Mouse (Mus musculus) inflammation-experienced regulatory T-cells (primary cell): ENCODE measurements around the gene Hoxa11. TPM values are rescaled to one million over a fixed set of nuclear protein-coding genes. Genes with fewer than 3 reads are reported as not detected.

Source experiments
- polyA plus RNA-seq, 2 experiments: library from polyadenylated mRNA; unstranded; fragments of 100-300 nt; shearing (Covaris generic); gene quantifications; one replicate each; pipeline ENCODE4 v1.2.1; 2017

The Hoxa11 gene
- polyA plus RNA-seq, result not detected

DNA sequence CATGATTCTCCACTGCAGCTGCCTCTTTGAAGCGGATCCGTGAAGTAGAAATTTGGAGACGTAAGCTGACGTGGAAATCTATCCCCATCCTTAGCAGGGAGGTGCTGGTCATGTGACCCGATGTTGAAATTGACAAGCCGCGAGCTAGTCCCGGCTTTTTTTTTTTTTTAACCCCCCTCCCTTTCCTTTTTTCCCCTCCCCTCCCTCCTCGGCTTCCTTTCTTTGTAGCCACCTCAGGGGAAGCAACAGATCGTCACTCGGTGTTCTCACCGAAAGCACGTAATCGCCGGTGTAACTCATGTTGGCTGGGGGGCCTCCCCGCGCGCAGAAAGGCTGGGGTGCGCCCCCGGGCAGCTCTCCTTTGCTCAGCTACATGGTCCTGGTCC is at the start of gene Hoxa11:
Gene Hoxa11 (minus strand): TSS at position 54 of the 386 bp plus-strand sequence.

DNA sequence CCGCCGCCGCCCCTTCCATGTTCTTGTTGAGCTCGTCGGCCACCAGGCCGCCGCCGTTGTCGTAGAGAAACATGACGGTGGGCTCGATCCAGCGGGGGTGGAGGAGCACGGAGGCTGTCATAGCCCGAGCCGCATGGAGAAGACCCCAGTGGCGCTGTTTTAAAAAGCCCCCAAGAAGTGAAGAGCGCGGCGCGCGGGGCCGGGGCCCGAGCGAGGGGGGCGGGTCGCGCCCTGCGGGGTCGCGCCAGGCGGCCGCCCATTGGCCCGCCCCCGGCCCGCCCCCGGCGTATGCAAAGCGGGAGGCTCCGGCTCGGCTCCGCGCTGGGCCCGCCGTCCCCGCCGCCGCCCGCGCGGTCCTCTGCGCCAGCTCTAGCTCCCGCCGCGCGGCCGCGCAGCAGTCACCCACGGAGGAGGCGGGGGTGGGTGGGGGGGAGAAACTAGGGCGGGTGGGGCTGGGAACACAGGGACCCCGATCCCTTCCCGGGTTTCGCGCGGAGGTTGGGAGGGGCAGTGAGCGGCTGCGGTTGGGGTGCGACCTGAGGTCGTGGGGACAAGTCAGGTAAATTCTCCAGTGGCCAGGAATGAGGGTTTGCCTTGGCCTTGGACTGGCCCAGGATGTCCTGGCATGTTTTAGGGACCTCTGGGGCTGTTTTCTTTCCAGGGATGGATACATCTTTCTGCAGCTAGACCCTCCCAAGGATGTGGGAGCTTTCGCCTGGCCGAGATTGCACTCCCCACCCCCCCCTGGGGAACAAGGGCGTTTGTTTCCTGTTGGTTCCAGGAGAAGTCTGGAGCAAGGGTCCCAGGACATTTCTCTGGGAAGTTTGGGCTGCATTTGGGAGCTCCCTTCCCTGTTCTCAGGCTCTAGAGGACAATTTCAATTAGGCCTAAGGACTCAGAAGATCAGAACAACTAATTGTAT is 15.3 kb upstream of the Hoxa11 start, which contains the start of gene Hoxa13:
Gene Hoxa13 (minus strand): TSS at position 227 of the 922 bp plus-strand sequence.

DNA sequence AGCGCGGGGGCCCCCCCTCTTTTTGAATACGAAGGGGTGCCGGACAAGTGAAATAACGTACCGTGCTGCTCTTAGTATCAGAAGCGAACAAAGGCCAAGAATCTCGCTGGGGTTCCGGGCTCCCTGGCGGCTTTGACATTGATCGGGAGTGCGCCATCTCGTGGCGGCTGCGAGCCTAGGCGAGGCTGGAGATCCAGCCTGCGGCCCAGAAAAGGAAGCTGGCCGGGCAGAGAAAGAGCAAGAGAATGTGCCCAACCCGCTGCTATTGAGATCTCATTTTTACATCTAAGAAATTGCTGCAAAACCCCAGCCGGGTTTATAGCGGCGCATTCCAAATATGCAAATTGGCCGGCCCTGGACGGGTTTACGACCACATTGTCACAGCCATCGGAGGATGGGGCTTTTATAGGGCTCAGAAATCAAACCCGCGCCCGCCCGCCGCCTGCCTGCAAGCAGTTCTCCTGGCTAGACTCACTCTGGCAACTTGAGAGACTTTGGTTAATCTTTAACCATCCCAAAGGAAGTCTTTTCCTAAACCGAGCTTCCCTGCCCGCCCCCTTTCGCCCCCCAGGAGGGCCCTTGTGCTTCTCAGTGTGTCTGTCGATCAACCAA is 5.1 kb downstream of the Hoxa11 start, which contains the start of gene Hoxa10:
Gene Hoxa10 (minus strand): TSS at position 466 of the 612 bp plus-strand sequence.

GRCm38 (mm10) chr6:52230516-52231165 is 15.0 kb downstream of the Hoxa11 start, which contains the start of gene Hoxa9:
Hoxa9 (minus strand) TSS chr6:52231089.

GRCm38 (mm10) chr6:52221337-52221992 is 24.1 kb downstream of the Hoxa11 start, which contains the start of gene Hoxa7:
Hoxa7 (minus strand) TSS chr6:52221854.

GRCm38 (mm10) chr6:52213119-52213986 is 32.3 kb downstream of the Hoxa11 start, which contains the start of the genes Hoxa3 and Gm28308:
Hoxa3 (minus strand) TSS chr6:52213336.
Gm28308 (minus strand) TSS chr6:52213339.

GRCm38 (mm10) chr6:52208072-52208867 is 37.3 kb downstream of the Hoxa11 start, which contains the start of gene Hoxa6:
Hoxa6 (minus strand) TSS chr6:52208722.

DNA sequence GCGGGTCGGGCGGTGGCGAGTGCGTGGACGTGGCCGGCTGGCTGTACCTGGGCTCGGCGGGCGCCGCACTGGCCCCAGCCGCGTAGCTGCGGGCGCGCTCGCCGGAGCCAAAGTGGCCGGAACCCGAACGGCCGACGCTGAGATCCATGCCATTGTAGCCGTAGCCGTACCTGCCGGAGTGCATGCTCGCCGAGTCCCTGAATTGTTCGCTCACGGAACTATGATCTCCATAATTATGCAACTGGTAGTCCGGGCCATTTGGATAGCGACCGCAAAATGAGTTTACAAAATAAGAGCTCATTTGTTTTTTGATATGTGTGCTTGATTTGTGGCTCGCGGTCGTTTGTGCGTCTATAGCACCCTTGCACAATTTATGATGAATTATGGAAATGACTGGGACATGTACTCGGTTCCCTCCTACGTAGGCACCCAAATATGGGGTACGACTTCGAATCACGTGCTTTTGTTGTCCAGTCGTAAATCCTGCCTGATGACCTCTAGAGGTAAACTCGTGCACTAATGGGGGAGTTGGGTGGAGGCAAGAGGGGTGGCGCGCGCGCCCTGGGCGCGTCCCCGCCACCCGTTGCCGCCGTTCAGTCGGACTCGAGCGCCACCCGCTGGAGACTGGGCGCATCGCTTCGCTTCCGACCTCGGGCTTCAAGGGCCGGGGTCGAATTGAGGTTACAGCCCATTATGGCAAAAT is 41.4 kb downstream of the Hoxa11 start, which contains the start of gene Hoxa5:
Gene Hoxa5 (minus strand): TSS at position 538 of the 703 bp plus-strand sequence.

Other genes starting within 250 kb of the Hoxa11 start
- 10 to 100 TPM; 24.9 to 25.9 TPM for gene Skap2, start 233.3 kb downstream of the Hoxa11 start, polyA plus RNA-seq
- not detected for gene Hoxa1, start 87.5 kb downstream of the Hoxa11 start, polyA plus RNA-seq
- gene Hoxa2, start 81.0 kb downstream of the Hoxa11 start, polyA plus RNA-seq, result under 1 TPM in 1 of 2 experiments, not detected in 1; 0.37 TPM
- under 1 TPM; 0.13 to 0.47 TPM for gene 5730596B20Rik, start 68.3 kb downstream of the Hoxa11 start, polyA plus RNA-seq
- gene Hoxa4, start 54.1 kb downstream of the Hoxa11 start, polyA plus RNA-seq, result not detected
- gene Hoxa5, start 41.2 kb downstream of the Hoxa11 start, polyA plus RNA-seq, result under 1 TPM in 1 of 2 experiments, not detected in 1; 0.39 TPM
- under 1 TPM in 1 of 2 experiments, not detected in 1; 0.98 TPM for gene Hoxa6, start 37.1 kb downstream of the Hoxa11 start, polyA plus RNA-seq
- under 1 TPM; 0.37 to 0.77 TPM for gene Hoxa3, start 32.5 kb downstream of the Hoxa11 start, polyA plus RNA-seq
- not detected for gene Gm28308, start 32.5 kb downstream of the Hoxa11 start, polyA plus RNA-seq
- gene Hoxa7, start 24.0 kb downstream of the Hoxa11 start, polyA plus RNA-seq, result 1 to 10 TPM; 1.5 to 4.1 TPM
- gene Hoxa9, start 14.7 kb downstream of the Hoxa11 start, polyA plus RNA-seq, result 1 to 10 TPM in 1 of 2 experiments, under 1 TPM in 1; 0.51 to 4.0 TPM
- under 1 TPM; 0.22 to 0.30 TPM for gene Hoxa10, start 5.0 kb downstream of the Hoxa11 start, polyA plus RNA-seq
- gene Hoxa13, start 15.1 kb upstream of the Hoxa11 start, polyA plus RNA-seq, result not detected
- under 1 TPM in 1 of 2 experiments, not detected in 1; 0.65 TPM for gene Evx1, start 67.7 kb upstream of the Hoxa11 start, polyA plus RNA-seq